Mouse (Mus musculus) testis, adult 2 months (tissue): ENCODE measurements around the gene Kcna6.

Source experiments
- CTCF ChIP-seq: fragments of 200-500 bp; IDR thresholded peaks from 2 replicates; pipeline ENCODE4 v1.5.1; 2012; ENCODE audit warnings: low read depth, mild to moderate bottlenecking, inconsistent platforms, low read length, moderate library complexity; ENCODE audit not compliant: control insufficient read depth, insufficient read depth, insufficient replicate concordance
- POLR2A ChIP-seq: fragments of 200-500 bp; IDR thresholded peaks from 2 replicates; pipeline ENCODE4 v1.6.1; 2012; ENCODE audit warnings: low read depth, mild to moderate bottlenecking, inconsistent platforms, low read length, moderate library complexity; ENCODE audit not compliant: control insufficient read depth

- TF ChIP-seq CTCF (no peak), POLR2A (no peak)
Observed at GRCm38 (mm10) chr6:126699995-126700394, 40.5 kb downstream of the Kcna6 start.
